Mouse (Mus musculus): ENCODE results near the gene Rab17. TPM values are rescaled to one million over a fixed set of nuclear protein-coding genes. Genes with fewer than 3 reads are reported as not detected.

Rab17 gene
- total and polyA plus RNA-seq, 3 experiments = 0.22 TPM; not detected in 2

DNA sequence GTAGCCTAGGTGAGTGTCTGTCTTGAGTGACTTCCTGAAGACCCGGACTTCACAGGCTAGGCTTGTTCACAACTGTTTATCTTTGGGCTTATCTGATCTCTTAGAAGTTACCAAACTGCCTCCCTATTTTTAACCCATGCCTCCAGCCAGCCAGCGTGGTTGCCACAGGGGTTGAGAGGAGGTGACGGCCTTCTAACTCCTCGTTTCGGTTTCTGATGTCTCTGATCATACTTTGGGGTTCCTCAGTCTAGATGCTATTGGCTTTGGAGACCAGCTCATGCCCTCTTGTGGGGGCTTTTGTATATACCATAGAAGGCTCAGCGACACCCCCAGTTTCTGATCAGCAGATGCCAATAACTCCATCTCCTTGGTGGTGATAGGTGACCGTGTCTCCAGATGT is 40.8 kb upstream of the Rab17 start:
- Histone ChIP-seq H3K4me1 (ENCODE audit: insufficient read depth, low read depth, low read length) (no peaks in the 10 kb centered on the region), H3K27me3 (ENCODE audit: insufficient read depth, low read length) (no peaks in the 10 kb centered on the region), H3K36me3 (replicated peaks) (no peaks in the 10 kb centered on the region), H3K4me3 (ENCODE audit: low read depth, low read length) (no peak overlapping the region), H3K9me3 (replicated peaks) (peaks cover 75% of the 10 kb centered on the region)
- DNase-seq (ENCODE audit: low spot score) (no peak), ATAC-seq (ENCODE audit: extremely low read depth, insufficient number of reproducible peaks, low FRiP score, poor library complexity, severe bottlenecking) (no peak)
- TF ChIP-seq CTCF (IDR thresholded peaks at IDR 0.05; ENCODE audit: low read depth, low read length) = no peak
- no peak for TF ChIP-seq POLR2AphosphoS5 (IDR thresholded peaks at IDR 0.05; ENCODE audit: insufficient replicate concordance, low read depth, low read length)
- TF ChIP-seq GATA2 (IDR thresholded peaks at IDR 0.05; ENCODE audit: borderline replicate concordance, low read depth, low read length) = no peak
- no peak for TF ChIP-seq TAL1 (conservative IDR thresholded peaks at IDR 0.05; ENCODE audit: low read depth, low read length)
- TF ChIP-seq GATA1 (IDR thresholded peaks at IDR 0.05; ENCODE audit: borderline replicate concordance, low read length) = no peak

DNA sequence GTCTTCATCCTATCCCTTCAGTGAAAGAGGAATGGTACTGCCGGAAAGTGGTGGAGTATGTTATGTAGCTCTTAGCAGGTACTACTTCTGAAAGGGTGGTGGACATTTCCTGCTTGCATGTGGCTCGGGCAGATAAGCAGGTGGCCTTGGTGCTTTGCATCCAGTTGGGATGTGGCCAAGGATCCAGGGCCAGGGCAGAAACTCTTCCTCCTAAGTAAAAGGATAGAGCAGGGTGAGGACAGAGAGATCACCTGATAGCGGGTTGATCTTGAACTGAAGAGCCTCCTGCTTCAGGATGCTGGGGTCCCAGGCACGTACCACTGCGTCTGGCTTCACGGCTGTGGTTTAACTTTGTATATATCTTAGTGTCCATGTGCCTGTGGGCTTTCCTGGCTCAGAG is 39.8 kb upstream of the Rab17 start:
- ATAC-seq (ENCODE audit: extremely low read depth, insufficient number of reproducible peaks, low FRiP score, poor library complexity, severe bottlenecking) (no peak), DNase-seq (ENCODE audit: low spot score) (no peak)
- no peaks in the 10 kb centered on the region for H3K27me3 ChIP-seq (ENCODE audit: insufficient read depth, low read length)
- no peaks in the 10 kb centered on the region for H3K4me1 ChIP-seq (ENCODE audit: insufficient read depth, low read depth, low read length)
- no peaks in the 10 kb centered on the region for H3K36me3 ChIP-seq (replicated peaks)
- TF ChIP-seq CTCF (IDR thresholded peaks at IDR 0.05; ENCODE audit: low read depth, low read length) (no peak), POLR2AphosphoS5 (IDR thresholded peaks at IDR 0.05; ENCODE audit: insufficient replicate concordance, low read depth, low read length) (no peak), GATA1 (IDR thresholded peaks at IDR 0.05; ENCODE audit: borderline replicate concordance, low read length) (no peak), GATA2 (IDR thresholded peaks at IDR 0.05; ENCODE audit: borderline replicate concordance, low read depth, low read length) (no peak), TAL1 (conservative IDR thresholded peaks at IDR 0.05; ENCODE audit: low read depth, low read length) (no peak)
- no peak overlapping the region for H3K4me3 ChIP-seq (ENCODE audit: low read depth, low read length)
- H3K9me3 ChIP-seq (replicated peaks) = peaks cover 68% of the 10 kb centered on the region

DNA sequence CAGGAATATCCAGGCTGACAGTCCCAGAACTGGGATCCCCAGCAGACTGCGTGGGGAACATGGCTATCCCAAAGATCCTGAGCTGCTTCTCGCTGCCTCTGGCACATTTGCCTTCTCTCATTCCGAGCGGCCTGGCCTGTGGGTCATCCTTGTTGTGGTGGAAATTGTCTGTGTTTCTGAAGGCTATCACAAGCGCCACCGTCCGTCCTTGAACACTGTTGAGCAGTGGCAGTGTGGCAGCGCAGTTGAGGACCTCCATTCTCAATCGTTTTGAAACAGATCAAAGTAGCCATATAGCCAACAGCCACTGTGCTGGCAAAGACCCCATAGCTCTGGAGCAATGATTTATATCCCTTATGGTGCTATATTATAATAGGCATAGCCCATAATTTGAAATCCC is 39.3 kb upstream of the Rab17 start:
- DNase-seq (ENCODE audit: low spot score) (no peak), ATAC-seq (ENCODE audit: extremely low read depth, insufficient number of reproducible peaks, low FRiP score, poor library complexity, severe bottlenecking) (no peak)
- Histone ChIP-seq H3K36me3 (replicated peaks) (no peaks in the 10 kb centered on the region), H3K9me3 (replicated peaks) (peaks cover 66% of the 10 kb centered on the region), H3K4me1 (ENCODE audit: insufficient read depth, low read depth, low read length) (no peaks in the 10 kb centered on the region), H3K27me3 (ENCODE audit: insufficient read depth, low read length) (no peaks in the 10 kb centered on the region), H3K4me3 (ENCODE audit: low read depth, low read length) (no peak overlapping the region)
- TF ChIP-seq CTCF (IDR thresholded peaks at IDR 0.05; ENCODE audit: low read depth, low read length) = no peak
- TF ChIP-seq TAL1 (conservative IDR thresholded peaks at IDR 0.05; ENCODE audit: low read depth, low read length) = no peak
- no peak for TF ChIP-seq POLR2AphosphoS5 (IDR thresholded peaks at IDR 0.05; ENCODE audit: insufficient replicate concordance, low read depth, low read length)
- TF ChIP-seq GATA1 (IDR thresholded peaks at IDR 0.05; ENCODE audit: borderline replicate concordance, low read length) = no peak
- no peak for TF ChIP-seq GATA2 (IDR thresholded peaks at IDR 0.05; ENCODE audit: borderline replicate concordance, low read depth, low read length)

DNA sequence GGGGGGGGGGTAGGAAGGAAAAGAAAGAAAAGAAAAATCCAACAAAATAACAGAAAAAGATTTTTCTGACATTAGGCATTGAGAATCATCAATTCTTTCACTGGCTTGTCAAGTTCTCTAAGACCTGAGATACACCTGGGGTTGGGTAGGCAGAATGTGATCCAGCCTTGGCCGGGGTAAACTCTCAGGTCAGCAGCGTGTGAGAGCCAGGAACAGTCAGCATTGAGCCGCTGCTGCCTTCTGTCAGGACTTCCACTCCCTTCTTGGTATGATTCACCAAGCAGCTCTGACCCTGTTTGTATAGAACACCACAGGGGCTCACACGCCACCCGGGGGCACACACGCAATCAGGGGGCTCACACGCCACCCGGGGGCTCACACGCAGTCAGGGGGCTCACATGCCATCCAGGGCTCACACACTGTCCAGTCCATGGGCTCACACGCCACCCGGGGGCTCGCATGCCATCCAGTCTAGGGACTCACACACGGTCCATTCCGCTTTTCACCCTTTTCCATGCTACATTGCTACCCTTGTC is 38.8 kb upstream of the Rab17 start:
- Histone ChIP-seq H3K4me1 (ENCODE audit: insufficient read depth, low read depth, low read length) (no peaks in the 10 kb centered on the region), H3K36me3 (replicated peaks) (no peaks in the 10 kb centered on the region), H3K9me3 (replicated peaks) (peaks cover 66% of the 10 kb centered on the region), H3K27me3 (ENCODE audit: insufficient read depth, low read length) (no peaks in the 10 kb centered on the region), H3K4me3 (ENCODE audit: low read depth, low read length) (0 out of 2 replicates have a peak overlapping the region, but pooled peaks have one; percentile 3)
- no peak for ATAC-seq (ENCODE audit: extremely low read depth, insufficient number of reproducible peaks, low FRiP score, poor library complexity, severe bottlenecking)
- DNase-seq (ENCODE audit: low spot score) = no peak
- TF ChIP-seq GATA1 (IDR thresholded peaks at IDR 0.05; ENCODE audit: borderline replicate concordance, low read length) (no peak), POLR2AphosphoS5 (IDR thresholded peaks at IDR 0.05; ENCODE audit: insufficient replicate concordance, low read depth, low read length) (no peak), GATA2 (IDR thresholded peaks at IDR 0.05; ENCODE audit: borderline replicate concordance, low read depth, low read length) (no peak), CTCF (IDR thresholded peaks at IDR 0.05; ENCODE audit: low read depth, low read length) (no peak), TAL1 (conservative IDR thresholded peaks at IDR 0.05; ENCODE audit: low read depth, low read length) (no peak)

DNA sequence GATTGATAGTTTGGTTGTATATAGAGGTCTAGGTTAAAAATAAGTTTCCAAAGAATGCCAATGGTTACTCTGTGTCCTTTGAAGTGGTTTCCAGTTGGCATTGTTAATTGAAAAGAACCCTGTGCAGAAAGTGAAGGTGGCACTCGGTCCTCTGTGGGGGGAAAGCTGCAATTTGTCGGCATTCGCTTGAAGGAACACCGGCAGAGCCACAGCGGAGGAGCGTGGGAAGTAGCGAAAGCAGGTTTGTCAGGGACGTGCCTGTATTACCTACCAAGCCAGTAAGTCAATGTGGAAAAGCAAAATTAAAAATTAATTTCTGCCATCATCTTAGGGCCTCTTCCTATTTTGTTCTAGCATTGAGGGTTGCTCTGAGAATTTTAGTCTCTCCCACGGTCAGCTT is 37.2 kb upstream of the Rab17 start:
- ATAC-seq (ENCODE audit: extremely low read depth, insufficient number of reproducible peaks, low FRiP score, poor library complexity, severe bottlenecking) = no peak
- TF ChIP-seq TAL1 (conservative IDR thresholded peaks at IDR 0.05; ENCODE audit: low read depth, low read length) (no peak), CTCF (IDR thresholded peaks at IDR 0.05; ENCODE audit: low read depth, low read length) (no peak), POLR2AphosphoS5 (IDR thresholded peaks at IDR 0.05; ENCODE audit: insufficient replicate concordance, low read depth, low read length) (no peak), GATA1 (IDR thresholded peaks at IDR 0.05; ENCODE audit: borderline replicate concordance, low read length) (no peak), GATA2 (IDR thresholded peaks at IDR 0.05; ENCODE audit: borderline replicate concordance, low read depth, low read length) (no peak)

DNA sequence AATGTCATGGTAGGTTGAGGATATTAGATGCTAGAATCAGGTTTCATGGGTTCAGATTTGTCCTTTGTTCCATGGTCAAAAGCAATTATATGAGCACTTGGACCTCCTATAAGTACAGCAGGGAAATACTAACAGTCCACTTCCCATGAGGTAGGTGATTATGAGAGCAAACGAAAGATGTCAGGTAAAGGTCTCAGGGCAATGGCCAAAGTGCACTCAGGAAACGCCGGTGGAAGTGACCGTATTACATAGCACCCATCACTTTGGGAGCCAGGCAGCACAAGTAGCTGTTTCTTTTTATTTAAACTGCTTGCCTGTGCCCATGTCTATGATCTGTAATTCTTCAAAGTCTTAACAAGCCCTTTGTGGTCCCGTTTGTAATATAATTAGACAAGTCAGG is 36.6 kb upstream of the Rab17 start:
- DNase-seq (ENCODE audit: low spot score) (no peak), ATAC-seq (ENCODE audit: extremely low read depth, insufficient number of reproducible peaks, low FRiP score, poor library complexity, severe bottlenecking) (no peak)
- Histone ChIP-seq H3K4me3 (ENCODE audit: low read depth, low read length) (no peak overlapping the region), H3K36me3 (replicated peaks) (no peaks in the 10 kb centered on the region), H3K27me3 (ENCODE audit: insufficient read depth, low read length) (no peaks in the 10 kb centered on the region), H3K9me3 (replicated peaks) (peaks cover 67% of the 10 kb centered on the region), H3K4me1 (ENCODE audit: insufficient read depth, low read depth, low read length) (no peaks in the 10 kb centered on the region)
- TF ChIP-seq TAL1 (conservative IDR thresholded peaks at IDR 0.05; ENCODE audit: low read depth, low read length) = no peak

More for the DNA sequence above, 37.2 kb upstream of the Rab17 start:
- no peaks in the 10 kb centered on the region for H3K4me1 ChIP-seq (ENCODE audit: insufficient read depth, low read depth, low read length)
- H3K36me3 ChIP-seq (replicated peaks) = no peaks in the 10 kb centered on the region
- no peaks in the 10 kb centered on the region for H3K27me3 ChIP-seq (ENCODE audit: insufficient read depth, low read length)
- peaks cover 65% of the 10 kb centered on the region for H3K9me3 ChIP-seq (replicated peaks)
- DNase-seq (ENCODE audit: low spot score) = no peak
- H3K4me3 ChIP-seq (ENCODE audit: low read depth, low read length) = no peak overlapping the region
